Mouse (Mus musculus): ENCODE measurements at regions not wholly inside any gene's neighbourhood (a gene's known extent, or its start where the extent isn't known, plus 50 kb on each side); places are given as distances from the start of the nearest gene placed in this dataset.

GRCm38 (mm10) chr4:81841642-81842494 is 399.3 kb upstream of the Mpdz start:
- DNase-seq (ENCODE audit: low spot score), result no peak

DNA sequence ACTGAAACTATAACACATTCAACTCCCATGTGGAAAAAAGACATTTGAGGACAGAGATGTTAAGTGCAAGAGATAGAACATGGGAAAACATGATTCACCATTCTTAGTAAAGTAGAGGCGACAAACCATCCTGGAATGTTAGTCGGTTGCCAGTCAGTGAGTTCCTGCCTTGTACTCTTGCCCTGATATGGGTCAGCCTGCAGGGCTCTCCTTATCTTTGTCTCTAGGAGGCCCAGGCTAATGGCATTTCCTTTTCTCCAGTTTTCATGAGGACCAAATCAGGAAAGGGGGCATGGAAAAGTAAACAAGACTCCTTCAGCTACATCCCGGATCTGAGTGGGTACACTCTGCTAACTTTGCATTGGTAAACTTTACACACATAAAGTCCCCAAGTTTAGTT is 387.4 kb upstream of the Mpdz start:
- DNase-seq (ENCODE audit: low spot score), result peak; percentile 8

DNA sequence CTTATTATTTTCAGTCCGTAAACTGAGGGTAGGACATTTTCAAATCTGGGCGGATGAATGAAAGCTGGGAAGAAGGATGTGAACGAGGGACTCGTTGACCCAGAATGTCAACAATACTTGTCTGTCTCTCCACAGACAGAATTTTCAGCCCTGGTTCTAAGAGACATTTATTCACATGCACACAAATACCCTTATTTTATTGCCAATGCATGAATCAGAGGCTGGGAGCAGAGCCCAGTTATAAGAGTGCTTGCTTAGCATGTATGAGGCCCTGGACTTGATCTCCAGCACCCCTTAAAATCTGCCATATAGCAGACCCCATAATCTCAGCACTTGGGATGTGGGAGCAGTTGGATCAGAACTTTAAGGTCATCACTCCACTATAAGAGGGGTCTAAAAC is 384.8 kb upstream of the Mpdz start:
- no peak for DNase-seq (ENCODE audit: low spot score)

DNA sequence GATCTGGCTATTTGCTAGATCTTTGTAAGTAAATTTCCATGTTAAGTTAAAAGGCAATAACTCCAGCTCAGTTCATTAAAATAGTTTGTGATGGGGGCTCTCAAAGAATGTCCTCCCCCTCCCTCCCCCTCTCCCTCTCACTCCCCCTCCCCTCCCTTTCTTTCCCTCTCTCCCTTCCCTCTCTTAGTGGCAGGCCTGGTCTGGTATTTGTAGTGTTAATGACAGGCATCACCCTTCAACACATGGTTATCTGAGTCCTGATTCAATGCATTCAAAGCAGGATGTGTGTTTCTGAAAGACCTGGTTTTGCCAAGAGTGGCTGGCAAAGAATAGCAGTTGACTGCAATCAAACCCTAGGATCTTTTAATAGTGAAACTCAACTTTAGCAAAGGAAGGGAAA is 383.4 kb upstream of the Mpdz start:
- no peak for DNase-seq (ENCODE audit: low spot score)

GRCm38 (mm10) chr4:81823566-81823965 is 381.0 kb upstream of the Mpdz start:
- DNase-seq (ENCODE audit: low spot score), result no peak

DNA sequence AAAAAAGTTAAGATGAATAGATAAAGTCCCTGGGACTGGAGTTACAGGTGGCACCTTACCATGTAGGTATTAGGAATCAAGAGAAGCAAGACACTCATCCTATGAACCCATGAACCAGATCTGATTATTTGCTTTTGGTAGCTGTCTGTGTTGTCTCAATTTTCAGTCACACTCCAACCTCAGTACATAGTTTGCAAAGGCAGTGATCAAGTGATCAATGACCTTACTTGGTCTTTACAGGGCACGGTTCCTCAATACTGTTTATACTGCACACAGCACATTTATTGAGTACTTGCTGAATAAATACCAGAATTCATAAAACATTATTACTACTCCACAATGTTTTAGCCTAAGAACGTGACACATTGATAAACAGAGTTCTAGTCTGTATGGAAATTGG is 346.7 kb upstream of the Mpdz start:
- DNase-seq (ENCODE audit: low spot score), result no peak

- no peak for DNase-seq (ENCODE audit: low spot score)
Observed at GRCm38 (mm10) chr4:81788636-81789035, 346.0 kb upstream of the Mpdz start.

GRCm38 (mm10) chr4:81781971-81782370 is 339.4 kb upstream of the Mpdz start:
- no peak for DNase-seq (ENCODE audit: low spot score)

DNA sequence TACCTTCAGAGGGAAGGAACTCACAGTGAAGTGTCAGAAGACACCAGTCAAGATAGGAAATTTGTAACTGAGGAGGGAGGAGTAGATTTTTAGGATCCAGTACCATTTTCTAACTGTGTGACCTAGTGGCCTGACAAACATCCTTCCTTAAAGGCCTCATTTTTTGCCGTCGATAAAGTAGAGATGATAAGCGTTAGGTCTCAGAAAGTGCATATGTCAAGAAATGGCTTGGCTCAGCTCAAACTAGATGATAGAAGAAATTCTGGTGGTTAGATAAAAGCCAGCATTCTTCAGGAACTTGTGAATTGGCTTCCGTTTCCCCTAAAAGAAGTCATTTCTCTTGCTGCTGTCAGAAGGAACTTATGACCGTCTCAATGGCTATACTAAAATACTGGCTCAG is 324.1 kb upstream of the Mpdz start:
- no peak for DNase-seq (ENCODE audit: low spot score)

- DNase-seq (ENCODE audit: low spot score), result peak; percentile 46
Observed at GRCm38 (mm10) chr4:81764026-81764867, 321.6 kb upstream of the Mpdz start.

DNA sequence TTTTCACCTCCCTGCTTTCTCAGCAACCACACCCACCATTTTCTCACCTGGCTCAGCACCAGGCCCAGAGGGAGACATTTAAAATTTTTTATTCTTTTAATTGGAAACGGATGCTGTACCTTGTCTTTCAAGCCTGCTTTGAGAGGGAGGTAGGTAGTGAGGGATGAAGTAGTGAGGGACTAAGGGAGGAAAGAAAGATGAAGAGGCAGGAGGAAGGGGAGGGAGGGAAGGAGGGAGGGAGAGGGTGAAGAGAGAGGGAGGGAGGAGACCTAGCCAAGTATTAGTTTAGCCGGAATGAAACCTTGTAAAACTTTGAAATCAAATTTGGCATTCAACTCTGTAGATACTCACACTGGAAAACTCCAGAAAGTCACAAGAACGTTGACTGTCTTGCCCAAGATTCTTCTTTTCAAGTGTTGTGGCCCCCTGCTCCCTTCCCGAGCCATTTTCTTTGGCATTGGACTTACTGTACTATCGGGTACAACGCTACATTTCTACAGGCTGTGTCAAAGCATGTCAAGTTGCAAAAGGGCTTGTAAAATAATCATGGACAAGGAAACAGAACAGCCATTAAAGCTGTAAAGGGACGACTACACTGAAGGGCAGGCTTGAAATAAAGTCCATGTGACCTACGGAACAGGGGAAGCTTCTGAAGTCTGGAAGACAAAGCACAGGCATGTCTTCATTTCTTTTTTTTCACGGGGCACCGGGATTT is 320.9 kb upstream of the Mpdz start:
- peak; percentile 7 for DNase-seq (ENCODE audit: low spot score)

- no peak for DNase-seq (ENCODE audit: low spot score)
Observed at GRCm38 (mm10) chr4:81762592-81763229, 320.1 kb upstream of the Mpdz start.

- DNase-seq (ENCODE audit: low spot score), result peak; percentile 11
Observed at GRCm38 (mm10) chr4:81757905-81758304, 315.3 kb upstream of the Mpdz start.

DNA sequence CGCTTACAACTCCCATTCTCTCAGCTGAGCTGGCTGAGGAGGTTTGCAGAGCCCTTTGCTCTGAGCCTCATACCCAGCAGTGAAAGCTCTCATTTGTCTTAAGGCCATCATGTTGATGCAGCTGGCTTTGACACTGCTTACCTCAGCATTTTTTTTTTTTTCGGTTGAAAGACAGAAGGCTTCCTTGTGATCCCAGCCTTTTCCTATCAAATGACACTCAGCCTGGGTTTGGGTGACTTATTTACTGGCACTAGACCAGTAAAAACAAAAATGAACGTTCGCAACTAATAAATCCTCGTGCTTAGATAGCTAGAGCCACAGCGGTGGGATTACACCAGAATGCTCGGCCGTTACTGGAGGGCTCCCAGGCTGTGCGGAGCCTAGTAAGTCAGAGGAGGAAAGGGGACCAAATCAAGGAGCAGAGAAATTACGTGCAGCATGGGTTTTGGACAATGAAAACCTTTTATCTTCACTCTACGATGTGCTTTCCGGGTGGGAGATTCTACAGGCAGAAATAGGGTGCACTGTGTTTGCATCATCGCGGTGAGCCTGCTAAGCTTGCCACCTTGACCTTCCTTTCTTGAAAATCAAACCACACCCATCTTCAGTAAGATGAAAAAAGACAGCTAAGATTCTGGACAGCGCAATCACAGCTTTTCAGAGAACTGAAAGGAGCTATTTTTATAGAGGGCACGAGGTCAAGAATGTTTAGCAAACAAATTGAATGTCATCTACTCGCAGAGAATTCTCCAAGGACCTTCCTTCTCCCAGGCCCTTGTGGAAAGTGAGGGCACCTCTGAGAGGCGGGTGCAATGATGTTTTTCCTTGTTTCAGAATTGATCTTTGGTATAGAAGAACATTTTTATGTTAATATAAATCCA is 302.3 kb upstream of the Mpdz start:
- DNase-seq (ENCODE audit: low spot score), result peak; percentile 71

GRCm38 (mm10) chr4:81743978-81744628 is 301.5 kb upstream of the Mpdz start:
- DNase-seq (ENCODE audit: low spot score), result peak; percentile 77

DNA sequence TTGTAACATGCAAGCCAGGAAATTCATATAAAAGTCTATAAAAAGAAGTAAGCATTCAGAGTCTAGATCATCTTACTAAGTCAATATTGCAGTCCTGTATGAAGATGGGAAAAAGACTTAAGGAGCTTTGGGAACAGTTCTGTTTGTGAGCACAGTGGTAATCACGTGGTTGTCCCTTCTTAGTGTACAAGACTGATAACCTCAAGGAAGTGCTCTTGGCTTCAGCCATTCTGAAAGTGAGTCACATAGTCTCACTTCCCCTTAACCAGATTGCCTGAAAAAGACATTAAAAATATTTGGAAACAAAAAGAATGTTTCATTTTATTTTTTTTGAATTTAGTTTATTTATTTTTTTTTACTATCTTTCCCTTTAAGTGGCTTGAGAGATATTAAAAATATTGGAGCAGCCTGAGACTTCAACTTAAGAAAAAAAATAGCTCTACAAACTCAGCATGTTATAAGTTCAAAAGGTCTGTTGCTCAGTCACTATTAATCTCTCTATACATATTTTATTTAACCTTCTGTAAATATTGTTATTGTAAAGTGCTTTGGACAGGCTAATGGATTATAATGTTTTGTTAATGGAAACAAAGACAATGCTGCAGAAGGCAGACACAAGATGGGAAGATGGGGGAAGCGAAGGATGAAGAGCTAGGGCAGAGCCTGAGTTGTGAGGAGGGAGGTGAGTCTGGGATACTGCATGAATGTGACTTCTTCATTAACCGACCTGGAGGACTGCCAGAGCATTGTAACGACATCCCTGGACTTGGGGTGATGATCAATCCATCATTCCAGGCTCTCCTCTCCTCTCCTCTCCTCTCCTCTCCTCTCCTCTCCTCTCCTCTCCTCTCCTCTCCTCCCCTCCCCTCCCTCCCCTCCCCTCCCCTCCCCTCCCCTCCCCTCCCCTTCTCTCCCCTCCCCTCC is 300.2 kb upstream of the Mpdz start:
- no peak for DNase-seq (ENCODE audit: low spot score)

- DNase-seq (ENCODE audit: low spot score), result no peak
Observed at GRCm38 (mm10) chr4:81734391-81734790, 291.8 kb upstream of the Mpdz start.

DNA sequence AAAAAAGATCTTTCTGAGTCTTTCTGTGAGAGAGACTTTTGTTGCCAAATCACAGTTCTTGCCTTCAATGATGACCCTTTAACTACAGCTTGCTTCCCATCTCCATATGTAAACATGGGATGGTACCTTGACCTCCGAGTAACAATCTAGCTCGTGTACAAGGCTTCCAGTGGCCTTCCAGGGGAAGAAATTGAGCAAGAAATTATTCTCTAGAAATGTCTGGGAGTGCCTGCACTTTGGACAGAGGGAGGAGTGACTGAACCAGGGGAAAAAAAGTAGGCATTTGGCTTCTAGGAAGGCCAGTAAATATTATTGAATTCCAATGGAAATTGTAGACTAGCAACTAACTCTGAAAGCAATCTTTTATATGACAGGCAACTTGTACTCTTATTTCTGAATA is 287.8 kb upstream of the Mpdz start:
- no peak for DNase-seq (ENCODE audit: low spot score)

GRCm38 (mm10) chr4:81728961-81729360 is 286.3 kb upstream of the Mpdz start:
- DNase-seq (ENCODE audit: low spot score), result no peak

Data from embryo, embryonic 10 days (tissue).